Mouse (Mus musculus) CH12.LX (cell line): ENCODE measurements around the gene Meis2. TPM values are rescaled to one million over a fixed set of nuclear protein-coding genes. Genes with fewer than 3 reads are reported as not detected.

Source experiments
- DNase-seq: peaks from one replicate; pipeline ENCODE4 v3.0.0-alpha.2; 2013; ENCODE audit errors: extremely low read depth
- H3K27ac ChIP-seq: 2 replicates; pipeline ENCODE4 v1.5.1; 2012; ENCODE audit warnings: low read depth, mild to moderate bottlenecking, control low read depth, moderate library complexity; ENCODE audit not compliant: insufficient read depth
- H3K27me3 ChIP-seq: replicated peaks from 2 replicates; pipeline ENCODE3; 2012; ENCODE audit warnings: inconsistent platforms
- H3K36me3 ChIP-seq, 2 experiments: replicated peaks in 1 of 2; 2 replicates each; pipeline versions ENCODE3 to v1.6.1; 2012; ENCODE audit warnings: inconsistent platforms in 1 of 2, low read length in 1 of 2, mild to moderate bottlenecking in 1 of 2, mixed read lengths in 1 of 2, moderate library complexity in 1 of 2; ENCODE audit not compliant: control insufficient read depth in 1 of 2, insufficient read depth in 1 of 2
- H3K4me1 ChIP-seq, 2 experiments: 2 replicates each; pipeline ENCODE4 v1.6.1; 2012; ENCODE audit warnings: inconsistent platforms in 1 of 2, moderate library complexity in 1 of 2; ENCODE audit not compliant: insufficient read depth in 2 of 2, control insufficient read depth in 1 of 2
- H3K4me2 ChIP-seq: 2 replicates; pipeline ENCODE4 v1.6.1; 2012; ENCODE audit warnings: low read depth, mild to moderate bottlenecking, control low read depth; ENCODE audit not compliant: poor library complexity, insufficient read depth, severe bottlenecking
- H3K4me3 ChIP-seq, 3 experiments: fragments of 150-350 bp in 1 of 3; sonication (generic) in 1 of 3; replicated peaks in 1 of 3; 2 replicates each; pipeline versions ENCODE3 to v1.5.1; 2011 to 2012; ENCODE audit warnings: low read depth in 2 of 3, low read length in 2 of 3, mild to moderate bottlenecking in 2 of 3, moderate library complexity in 2 of 3, control low read depth in 1 of 3, improper control_type of control experiment in 1 of 3, inconsistent platforms in 1 of 3, mixed read lengths in 1 of 3; ENCODE audit not compliant: poor library complexity in 1 of 3
- H3K79me2 ChIP-seq: replicated peaks from 2 replicates; pipeline ENCODE4 v1.6.1; 2012; ENCODE audit warnings: mild to moderate bottlenecking, moderate library complexity; ENCODE audit not compliant: control insufficient read depth, poor library complexity, insufficient read depth, severe bottlenecking; ENCODE audit errors: extremely low read depth
- H3K9ac ChIP-seq: 2 replicates; pipeline ENCODE4 v1.6.1; 2012; ENCODE audit warnings: low read depth, mild to moderate bottlenecking, control low read depth, moderate library complexity; ENCODE audit not compliant: insufficient read depth
- H3K9me3 ChIP-seq: replicated peaks from 2 replicates; pipeline ENCODE3; 2012; ENCODE audit warnings: low read length, inconsistent platforms, mixed read lengths
- CHD2 ChIP-seq: IDR thresholded peaks from 2 replicates; pipeline ENCODE4 v1.6.1; 2011; ENCODE audit warnings: low read length, improper control_type of control experiment
- CTCF ChIP-seq, 2 experiments: IDR thresholded peaks in 1 of 2; conservative IDR thresholded peaks in 1 of 2; 2 replicates each; pipeline ENCODE4 v1.5.1; 2011 to 2012; ENCODE audit warnings: low read depth in 2 of 2, low read length in 2 of 2, improper control_type of control experiment in 1 of 2, inconsistent platforms in 1 of 2, mild to moderate bottlenecking in 1 of 2, moderate library complexity in 1 of 2
- GABPA ChIP-seq: IDR thresholded peaks from 2 replicates; pipeline ENCODE4 v1.6.1; 2012; ENCODE audit warnings: low read depth, low read length, improper control_type of control experiment, inconsistent platforms; ENCODE audit not compliant: insufficient replicate concordance
- MAX ChIP-seq: IDR thresholded peaks from 2 replicates; pipeline ENCODE4 v1.6.1; 2011; ENCODE audit warnings: low read length, improper control_type of control experiment
- MAZ ChIP-seq: IDR thresholded peaks from 2 replicates; pipeline ENCODE4 v1.6.1; 2012; ENCODE audit warnings: low read depth, mild to moderate bottlenecking, inconsistent platforms, low read length, improper control_type of control experiment, moderate library complexity
- MXI1 ChIP-seq: IDR thresholded peaks from 2 replicates; pipeline ENCODE4 v1.6.1; 2011; ENCODE audit warnings: mild to moderate bottlenecking, low read depth, low read length, improper control_type of control experiment
- NRF1 ChIP-seq: IDR thresholded peaks from 2 replicates; pipeline ENCODE4 v1.6.1; 2014; ENCODE audit warnings: low read depth, mild to moderate bottlenecking, inconsistent platforms, low read length, improper control_type of control experiment, moderate library complexity
- POLR2A ChIP-seq: IDR thresholded peaks from 2 replicates; pipeline ENCODE4 v1.6.1; 2011; ENCODE audit warnings: low read depth, mild to moderate bottlenecking, improper control_type of control experiment, low read length
- RAD21 ChIP-seq: IDR thresholded peaks from 2 replicates; pipeline ENCODE4 v1.6.1; 2011; ENCODE audit warnings: low read depth, mild to moderate bottlenecking, low read length, improper control_type of control experiment, moderate library complexity
- SMC3 ChIP-seq: IDR thresholded peaks from 2 replicates; pipeline ENCODE4 v1.6.1; 2011; ENCODE audit warnings: low read depth, low read length, improper control_type of control experiment
- TBP ChIP-seq: conservative IDR thresholded peaks from 2 replicates; pipeline ENCODE4 v1.6.1; 2011; ENCODE audit warnings: low read depth, low read length, improper control_type of control experiment
- ZC3H11A ChIP-seq: IDR thresholded peaks from 2 replicates; pipeline ENCODE4 v1.6.1; 2012; ENCODE audit warnings: low read depth, mild to moderate bottlenecking, inconsistent platforms, low read length, improper control_type of control experiment
- ZNF384 ChIP-seq: IDR thresholded peaks from 2 replicates; pipeline ENCODE4 v1.6.1; 2012; ENCODE audit warnings: low read depth, low read length, improper control_type of control experiment, inconsistent platforms
- dilution Hi-C: fragments of 300-500 bp; cut with MboI; formaldehyde crosslinking; loops from 2 replicates; pipeline ENCODE4 v1.14.3; 2020; ENCODE audit warnings: low sequenced_read_pairs; ENCODE audit not compliant: extremely low pct_unique_long_range_greater_than_20kb, extremely low pct_ligation_motif_present
- in situ Hi-C: fragments of 300-500 bp; cut with MboI; formaldehyde crosslinking; loops from 3 replicates; pipeline ENCODE4 v1.14.3; 2019; ENCODE audit warnings: low sequenced_read_pairs, low pct_ligation_motif_present, low pct_unique_long_range_greater_than_20kb, mixed read lengths
- polyA plus RNA-seq: library from polyadenylated mRNA; unstranded; fragments of >175 nt; gene quantifications from 2 replicates; pipeline ENCODE4 v1.2.1, GENCODE M21; 2012; ENCODE audit warnings: low read depth; ENCODE audit not compliant: insufficient read length
- total RNA-seq, 2 experiments: library from RNA; depleted of rRNA; stranded (reverse); fragments of 300-350 nt in 1 of 2; fragments of >200 nt in 1 of 2; gene quantifications; 2 replicates each; pipeline ENCODE4 v1.2.3; 2012 to 2014

Gene Meis2
- total RNA-seq (2012; rRNA removed) (not detected in 2 replicates), total RNA-seq (2014; rRNA removed) (0.08 TPM in 1 of 2 replicates, not detected in the other), polyA plus RNA-seq (not detected in 2 replicates)

GRCm38 (mm10) chr2:116065570-116066005, at the start of gene Meis2:
Gene Meis2, minus strand, starts transcription at chr2:116065839.
- no peak for DNase-seq
- Histone ChIP-seq H3K9me3 (peaks cover 12% of the 10 kb centered on the region), H3K79me2 (no peaks in the 10 kb centered on the region), H3K27me3 (no peaks in the 10 kb centered on the region), H3K36me3 (no peaks in the 10 kb centered on the region), H3K4me3 (no peak within 1 kb of the TSS), H3K4me1 (no peaks in the 10 kb centered on the region)
- TF ChIP-seq MAZ (no peak), MAX (no peak), TBP (no peak), GABPA (no peak)
- TF ChIP-seq, all 38 proteins: peak for 0
- in situ Hi-C loops = no loop called here
- dilution Hi-C loops = no loop called here
- no peak within 1 kb of the TSS for H3K9ac ChIP-seq
- no peak within 1 kb of the TSS for H3K27ac ChIP-seq
- H3K4me2 ChIP-seq = no peak within 1 kb of the TSS

- Histone ChIP-seq H3K4me1 (no peaks in the 10 kb centered on the region; a peak in 1 of 4 replicates), H3K4me2 (no peak overlapping the region)
Measured at GRCm38 (mm10) chr2:116106194-116106593, 40.6 kb upstream of the Meis2 start.

DNA sequence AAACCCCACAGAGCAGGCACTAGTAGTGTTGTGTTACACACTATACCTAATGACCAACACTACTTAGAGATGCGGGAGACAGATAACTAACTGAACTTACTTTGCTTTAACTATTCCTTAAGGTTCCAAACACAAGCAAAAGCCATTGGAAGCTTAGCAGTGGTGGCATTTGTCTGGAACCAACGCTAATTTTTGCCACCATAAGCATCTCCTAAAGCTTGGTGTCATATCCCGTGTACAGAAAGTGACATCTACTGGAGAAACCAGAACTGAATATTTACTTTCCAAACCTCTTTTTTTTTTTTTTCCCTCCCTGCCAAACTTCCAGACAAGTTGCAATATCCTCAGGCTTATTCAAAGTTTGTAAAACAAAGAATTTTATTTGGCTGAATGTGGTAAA, 39.5 kb upstream of the Meis2 start:
- Histone ChIP-seq H3K4me3 (no peak overlapping the region), H3K27ac (no peak overlapping the region), H3K79me2 (no peaks in the 10 kb centered on the region), H3K4me2 (no peak overlapping the region), H3K27me3 (no peaks in the 10 kb centered on the region)
- in situ Hi-C loops = loop anchor here (10.0 kb wide), 1 partner anchor 590 kb away; no protein-coding TSS in a partner anchor
- peak in 1 of 2 experiments; percentile 4; a peak in 1 of 4 replicates for TF ChIP-seq CTCF (conservative IDR thresholded peaks at IDR 0.05 in 1 of 2, IDR thresholded peaks at IDR 0.05 in 1 of 2; ENCODE audit: low read depth in 2 of 2, low read length in 2 of 2)
- TF ChIP-seq RAD21 = peak; percentile 17
- peak; percentile 46; the same call in 1 of the 2 replicates for TF ChIP-seq ZNF384
- no peak for TF ChIP-seq CHD2
- TF ChIP-seq NRF1 = no peak
- no peak for TF ChIP-seq ZC3H11A
- no peak for TF ChIP-seq POLR2A
- TF ChIP-seq, all 38 proteins: peak for 3
- dilution Hi-C loops = no loop called here
- no peaks in the 10 kb centered on the region; a peak in 1 of 4 replicates for H3K4me1 ChIP-seq
- no peak for DNase-seq
- no peak overlapping the region for H3K9ac ChIP-seq
- H3K36me3 ChIP-seq = no peaks in the 10 kb centered on the region
- no peaks in the 10 kb centered on the region for H3K9me3 ChIP-seq

More at GRCm38 (mm10) chr2:116106194-116106593, 40.6 kb upstream of the Meis2 start:
- dilution Hi-C loops = no loop called here
- in situ Hi-C loops = loop anchor here (10.0 kb wide), 1 partner anchor 591 kb away; no protein-coding TSS in a partner anchor
- Histone ChIP-seq H3K79me2 (no peaks in the 10 kb centered on the region), H3K4me3 (no peak overlapping the region), H3K27ac (no peak overlapping the region), H3K9me3 (no peaks in the 10 kb centered on the region), H3K9ac (no peak overlapping the region), H3K27me3 (no peaks in the 10 kb centered on the region), H3K36me3 (no peaks in the 10 kb centered on the region)
- peak; percentile 2 to 25; a peak in 2 of 4 replicates for TF ChIP-seq CTCF (conservative IDR thresholded peaks at IDR 0.05 in 1 of 2, IDR thresholded peaks at IDR 0.05 in 1 of 2; ENCODE audit: low read depth in 2 of 2, low read length in 2 of 2)
- TF ChIP-seq ZNF384 = peak; percentile 51
- no peak for TF ChIP-seq MXI1
- peak; percentile 22; the same call in 1 of the 2 replicates for TF ChIP-seq SMC3
- DNase-seq = peak; percentile 19
